Mouse (Mus musculus) adrenal gland (tissue): Measurements from ENCODE around the gene 1700008O03Rik.

Experiments
- intact Hi-C: fragments of 180-260 bp; cut with DNase I; formaldehyde crosslinking; loops from one replicate; pipeline ENCODE4 v1.15.1; 2025

The 1700008O03Rik gene

GRCm38 (mm10) chr7:44378290-44378689, 7.3 kb downstream of the 1700008O03Rik start:
- intact Hi-C loops = loop anchor here (5.0 kb wide), 1 partner anchor 89 kb away; the partner anchor contains the start of genes Aspdh and Josd2

GRCm38 (mm10) chr7:44375793-44376192, 9.8 kb downstream of the 1700008O03Rik start:
- intact Hi-C loops = loop anchor here (5.0 kb wide), 1 partner anchor 92 kb away; the partner anchor contains the start of genes Aspdh and Josd2

- intact Hi-C loops = loop anchor here (5.0 kb wide), 1 partner anchor 92 kb away; the partner anchor contains the start of genes Aspdh and Josd2
Observed at GRCm38 (mm10) chr7:44375207-44375606, 10.4 kb downstream of the 1700008O03Rik start.

- intact Hi-C loops = loop anchor here (5.0 kb wide), 1 partner anchor 93 kb away; the partner anchor contains the start of genes Aspdh and Josd2
Observed at GRCm38 (mm10) chr7:44374756-44375155, 10.9 kb downstream of the 1700008O03Rik start.

GRCm38 (mm10) chr7:44373889-44374652, 11.5 kb downstream of the 1700008O03Rik start:
- intact Hi-C loops = no loop called here

GRCm38 (mm10) chr7:44373460-44373859, 12.2 kb downstream of the 1700008O03Rik start:
- intact Hi-C loops = no loop called here

- intact Hi-C loops = no loop called here
Observed at GRCm38 (mm10) chr7:44372678-44373077, 12.9 kb downstream of the 1700008O03Rik start.

- intact Hi-C loops = no loop called here
Observed at GRCm38 (mm10) chr7:44360792-44361301, 24.8 kb downstream of the 1700008O03Rik start.

- intact Hi-C loops = loop anchor here (10.0 kb wide), 1 partner anchor 435 kb away; no protein-coding TSS in a partner anchor
Observed at GRCm38 (mm10) chr7:44359908-44360672, 25.5 kb downstream of the 1700008O03Rik start.

- intact Hi-C loops = loop anchor here (10.0 kb wide), 1 partner anchor 434 kb away; no protein-coding TSS in a partner anchor
Observed at GRCm38 (mm10) chr7:44358886-44359654, 26.6 kb downstream of the 1700008O03Rik start.

GRCm38 (mm10) chr7:44358012-44358411, 27.6 kb downstream of the 1700008O03Rik start:
- intact Hi-C loops = loop anchor here (10.0 kb wide), 1 partner anchor 433 kb away; no protein-coding TSS in a partner anchor

GRCm38 (mm10) chr7:44357531-44357930, 28.1 kb downstream of the 1700008O03Rik start:
- intact Hi-C loops = loop anchor here (10.0 kb wide), 1 partner anchor 433 kb away; no protein-coding TSS in a partner anchor

GRCm38 (mm10) chr7:44356590-44357481, 28.8 kb downstream of the 1700008O03Rik start:
- intact Hi-C loops = loop anchor here (10.0 kb wide), 1 partner anchor 432 kb away; no protein-coding TSS in a partner anchor

GRCm38 (mm10) chr7:44355411-44355810, 30.2 kb downstream of the 1700008O03Rik start:
- intact Hi-C loops = loop anchor here (10.0 kb wide), 1 partner anchor 431 kb away; no protein-coding TSS in a partner anchor

GRCm38 (mm10) chr7:44353601-44354340, 31.8 kb downstream of the 1700008O03Rik start:
- intact Hi-C loops = loop anchor here (10.0 kb wide), 1 partner anchor 429 kb away; no protein-coding TSS in a partner anchor

GRCm38 (mm10) chr7:44352750-44353600, 32.6 kb downstream of the 1700008O03Rik start:
- intact Hi-C loops = loop anchor here (10.0 kb wide), 1 partner anchor 428 kb away; no protein-coding TSS in a partner anchor
